Mouse (Mus musculus) CD4-positive, CD25-positive, alpha-beta regulatory T cell, adult 9 weeks (primary cell): ENCODE results near the gene Ptma. TPM values are rescaled to one million over a fixed set of nuclear protein-coding genes. Genes with fewer than 3 reads are reported as not detected.

ENCODE experiments used
- polyA plus RNA-seq: library from polyadenylated mRNA; unstranded; fragments of 100-300 nt; shearing (Covaris generic); gene quantifications from one replicate; pipeline ENCODE4 v1.2.1, GENCODE M21; 2017

The Ptma gene
- 1,891 TPM for polyA plus RNA-seq

GRCm38 (mm10) chr1:86526116-86526788, at the start of gene Ptma:
Ptma (plus strand) TSS chr1:86526726.

Other genes starting within 250 kb of the Ptma start
- gene B3gnt7, start 223.9 kb upstream of the Ptma start, polyA plus RNA-seq: not detected
- gene Ncl, start 167.3 kb upstream of the Ptma start, polyA plus RNA-seq: 462 TPM
- 0.45 TPM for gene Nmur1, start 100.5 kb upstream of the Ptma start, polyA plus RNA-seq
- not detected for gene Tex44, start 100.4 kb upstream of the Ptma start, polyA plus RNA-seq
- 30.5 TPM for gene Pde6d, start 55.9 kb downstream of the Ptma start, polyA plus RNA-seq
- gene Cops7b, start 56.2 kb downstream of the Ptma start, polyA plus RNA-seq: 32.1 TPM
- gene Nppc, start 143.8 kb downstream of the Ptma start, polyA plus RNA-seq: not detected
- 45.6 TPM for gene Dis3l2, start 177.1 kb downstream of the Ptma start, polyA plus RNA-seq